Mouse (Mus musculus) liver (tissue): Measurements from ENCODE around the gene Trmt61a.

Experiments used
- DNase-seq: peaks from one replicate; pipeline ENCODE4 v3.0.0-alpha.2; 2020; ENCODE audit warnings: mixed read lengths

Gene Trmt61a

DNA sequence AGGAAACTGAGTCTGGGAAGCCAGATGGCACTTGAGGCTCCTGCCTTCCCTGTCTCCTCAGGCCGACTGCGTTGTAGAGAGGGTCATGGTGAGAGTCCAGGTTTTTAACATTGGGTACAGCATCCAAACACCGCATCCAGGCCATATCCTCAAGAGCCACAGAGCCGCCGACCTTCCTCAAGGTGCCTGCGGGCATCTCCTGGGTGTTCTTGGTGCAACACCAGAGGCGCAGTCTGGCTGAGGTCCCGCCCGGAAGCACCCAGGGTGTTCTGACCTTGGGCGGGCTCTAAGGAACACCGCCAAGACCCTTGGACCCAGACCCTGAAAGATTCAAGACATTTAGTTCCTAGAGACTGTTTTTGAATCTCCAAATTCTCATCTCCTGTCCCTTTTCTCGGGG lies 5.3 kb upstream of the Trmt61a start:
- DNase-seq: no peak

DNA sequence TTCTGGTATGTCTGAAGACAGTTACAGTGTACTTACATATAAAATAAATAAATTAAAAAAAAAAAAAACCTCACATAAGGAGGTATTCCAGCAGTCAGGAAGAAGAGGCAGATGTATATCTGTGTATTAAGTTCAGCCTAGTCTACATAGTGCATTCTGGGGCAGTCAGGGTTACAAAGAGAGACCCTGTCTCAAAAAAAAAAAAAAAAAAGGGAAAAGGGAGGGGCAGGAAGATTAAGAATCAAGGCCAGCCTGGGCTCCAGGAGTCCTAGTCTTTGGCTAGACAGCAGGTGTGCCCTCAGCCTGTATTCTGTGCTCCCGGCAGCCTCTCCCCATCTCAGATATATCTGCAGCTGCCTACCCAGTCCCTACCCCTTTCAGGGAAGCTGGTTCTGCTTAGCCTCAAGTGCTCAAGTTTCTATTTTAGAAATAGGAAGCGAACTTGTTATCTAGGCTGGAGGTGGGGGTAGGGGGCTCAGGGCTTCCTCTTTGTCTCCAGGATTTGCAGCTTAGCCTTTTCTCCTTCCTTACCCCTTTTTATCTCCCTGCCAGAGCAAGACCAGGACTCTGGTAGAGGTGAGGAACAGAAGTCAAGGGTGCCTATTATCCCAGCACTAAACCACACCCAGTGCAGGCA lies 2.9 kb upstream of the Trmt61a start:
- no peak for DNase-seq

DNA sequence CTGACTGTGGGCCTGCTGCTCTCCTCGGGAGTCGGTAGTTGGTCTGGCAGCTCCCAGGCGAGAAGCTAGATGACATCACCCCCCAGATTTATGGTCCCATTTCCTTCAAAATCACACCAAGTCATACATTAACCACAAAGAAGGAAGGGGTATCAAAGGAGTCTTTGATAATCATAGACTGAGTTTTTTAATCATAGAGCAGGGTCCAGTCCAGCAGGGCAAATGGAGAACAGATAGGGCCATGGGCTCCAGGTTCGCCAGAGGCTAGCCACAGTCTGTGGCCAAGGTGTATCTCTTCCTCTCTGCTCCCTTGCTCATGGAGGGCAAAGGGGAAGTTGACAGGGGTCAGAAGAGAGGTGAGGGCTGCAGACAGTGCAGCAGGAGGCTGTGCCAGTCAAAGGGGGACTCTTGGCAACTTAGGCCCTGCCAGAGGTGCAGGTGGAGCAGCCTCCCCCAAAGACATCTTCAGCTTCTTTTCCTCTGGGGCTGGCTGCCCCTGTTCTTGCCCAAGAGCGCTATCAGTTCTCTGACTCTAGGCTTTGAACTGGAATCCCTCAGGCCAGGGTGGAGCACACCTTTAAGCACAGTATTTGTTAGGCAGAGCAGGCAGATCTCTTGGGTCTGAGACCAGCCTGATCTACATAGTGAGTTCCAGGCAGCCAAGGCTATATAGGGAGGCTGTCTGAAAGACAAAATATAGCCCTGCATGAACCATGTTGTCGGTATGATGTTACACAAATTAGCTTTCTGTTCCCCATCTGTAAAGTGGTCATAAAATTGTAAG lies 1.9 kb upstream of the Trmt61a start:
- no peak for DNase-seq

DNA sequence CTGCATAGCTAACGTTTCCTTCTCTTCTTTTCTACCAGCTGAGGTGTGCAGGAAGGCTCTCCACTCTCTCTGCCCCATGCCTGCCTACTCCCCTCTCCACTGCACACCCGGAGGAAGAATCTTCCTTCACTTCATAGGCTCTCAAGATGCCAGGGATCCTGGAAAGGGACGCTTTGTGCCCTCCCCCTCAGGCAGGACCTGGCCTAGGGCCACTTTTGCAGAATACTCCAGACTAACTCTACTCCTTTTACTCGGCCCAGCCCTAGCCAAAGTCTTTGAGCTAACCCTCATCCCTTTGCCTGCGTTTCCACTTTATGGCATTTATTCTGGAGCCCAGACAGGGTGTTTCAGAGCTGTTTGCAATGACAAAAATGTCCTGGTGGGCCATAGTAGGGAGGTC lies 484 bp upstream of the Trmt61a start:
- DNase-seq: no peak

DNA sequence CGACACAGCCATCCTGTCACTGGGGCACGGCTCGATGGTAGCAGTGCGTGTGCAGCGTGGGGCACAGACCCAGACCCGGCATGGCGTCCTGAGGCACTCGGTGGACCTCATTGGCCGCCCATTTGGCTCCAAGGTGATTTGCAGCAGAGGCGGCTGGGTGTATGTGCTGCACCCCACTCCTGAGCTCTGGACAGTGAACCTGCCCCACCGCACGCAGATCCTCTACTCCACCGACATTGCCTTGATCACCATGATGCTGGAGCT lies 697 bp downstream of the Trmt61a start:
- DNase-seq: no peak

DNA sequence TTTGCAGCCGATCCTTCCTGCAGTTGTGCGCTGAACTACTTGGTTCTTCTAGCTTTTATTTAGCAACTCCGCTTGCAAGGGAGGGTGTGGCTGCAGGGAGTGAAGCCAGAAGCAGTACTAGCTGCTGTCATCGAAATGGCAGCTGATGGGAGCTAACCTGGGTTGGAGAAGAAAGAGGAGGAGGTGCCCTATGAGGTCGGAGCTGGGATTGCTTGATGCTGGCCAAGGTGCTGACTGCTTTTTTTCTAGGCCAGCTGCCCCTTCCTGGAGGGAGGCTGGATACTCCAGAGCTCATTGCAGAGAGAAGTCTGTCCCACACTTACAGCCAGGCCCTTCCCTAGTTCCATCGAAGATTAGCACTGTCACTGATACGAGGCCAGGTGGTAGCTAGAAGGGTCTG lies 1.1 kb downstream of the Trmt61a start:
- no peak for DNase-seq

DNA sequence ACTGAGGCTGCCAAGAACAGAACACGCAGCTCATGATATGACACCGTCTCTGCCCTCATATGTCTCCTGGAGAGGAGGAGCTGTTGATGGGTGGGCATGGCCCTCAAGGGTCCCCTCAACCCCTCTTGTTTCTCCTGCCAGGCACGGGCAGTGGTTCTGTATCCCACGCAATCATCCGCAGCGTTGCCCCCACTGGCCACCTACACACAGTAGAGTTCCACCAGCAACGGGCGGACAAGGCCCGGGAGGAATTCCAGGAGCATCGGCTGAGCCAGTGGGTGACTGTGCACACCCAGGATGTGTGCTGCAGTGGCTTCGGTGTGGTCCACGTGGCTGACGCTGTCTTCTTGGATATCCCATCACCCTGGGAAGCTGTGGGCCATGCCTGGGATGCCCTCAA lies 2.8 kb downstream of the Trmt61a start:
- no peak for DNase-seq

DNA sequence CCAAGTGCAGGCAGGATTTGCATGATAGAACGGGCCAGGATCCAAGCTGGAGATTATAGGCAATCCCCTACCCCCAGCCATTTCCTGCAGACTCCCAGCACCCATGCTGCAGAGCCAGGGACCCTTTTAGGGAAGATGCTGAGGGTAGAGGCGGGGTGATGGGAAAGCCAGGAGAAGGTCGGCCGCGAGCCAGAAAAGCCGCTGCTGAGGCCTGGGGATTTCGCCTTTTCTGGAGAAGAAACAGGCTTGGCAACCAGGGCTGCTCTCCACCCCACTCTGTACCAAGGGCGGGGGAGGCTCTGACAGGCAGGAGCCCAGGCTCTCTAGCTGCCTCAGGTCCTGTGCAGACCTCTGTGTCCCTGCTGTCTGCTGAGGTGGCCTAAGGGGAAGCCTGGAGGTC lies 3.4 kb downstream of the Trmt61a start:
- DNase-seq: no peak

DNA sequence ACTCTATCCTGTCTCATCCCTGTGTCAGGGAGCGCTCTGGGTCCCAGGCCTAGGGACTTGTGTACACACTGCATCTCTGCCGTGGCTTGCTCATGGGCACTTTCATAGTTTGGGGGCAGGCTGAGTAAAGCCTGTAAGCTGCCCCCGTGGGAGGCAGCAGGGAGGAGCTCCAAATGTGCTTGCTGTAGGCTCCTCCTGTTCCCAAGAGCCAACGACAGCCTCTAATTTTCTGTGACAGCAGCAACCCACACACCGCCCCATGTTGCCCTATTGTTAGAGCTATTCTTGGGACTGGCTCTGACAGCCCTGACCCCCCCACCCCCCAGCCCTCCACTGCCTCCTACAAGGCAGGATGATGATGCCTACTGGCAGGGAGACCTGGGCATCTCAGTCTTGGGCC lies 4.1 kb downstream of the Trmt61a start:
- DNase-seq: no peak

DNA sequence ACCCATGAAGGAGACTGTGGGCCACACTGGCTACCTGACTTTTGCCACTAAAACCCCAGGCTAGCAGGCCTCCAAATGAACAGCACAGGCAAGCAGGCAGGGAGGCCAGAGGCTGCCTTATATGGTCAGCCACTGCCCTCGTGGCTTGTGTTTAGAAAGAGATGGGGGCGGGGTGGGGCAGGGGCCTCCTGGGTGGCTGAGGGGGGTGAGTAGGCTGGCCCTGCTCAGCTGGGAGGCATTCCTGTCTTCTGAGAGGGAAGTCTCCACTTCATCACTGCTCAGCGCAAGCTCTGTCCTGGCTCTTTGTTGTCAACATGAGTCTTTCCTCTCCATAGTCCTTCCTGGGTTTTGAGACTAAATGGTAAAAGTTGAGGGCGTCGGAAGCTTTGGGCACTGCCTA lies 4.9 kb downstream of the Trmt61a start:
- DNase-seq: no peak

DNA sequence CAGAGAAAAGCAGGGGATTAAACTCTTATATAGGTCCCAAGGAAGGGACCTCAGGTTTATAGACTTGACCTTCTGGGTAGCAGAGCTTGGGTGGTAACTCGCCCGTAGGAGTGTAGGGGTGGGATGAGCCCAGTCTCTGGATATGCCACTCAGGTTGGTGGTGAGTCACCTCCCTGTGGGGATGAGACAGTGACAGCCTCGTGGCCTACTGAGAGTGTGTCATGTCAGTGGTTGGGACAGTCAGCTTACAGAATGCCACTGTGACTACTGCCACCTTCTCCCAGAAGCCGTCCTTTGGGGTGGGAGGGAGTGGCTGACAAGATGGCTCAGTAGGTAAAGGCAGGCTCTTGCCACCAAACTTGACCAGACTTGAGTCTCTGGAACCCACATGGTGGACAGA lies 8.5 kb downstream of the Trmt61a start:
- no peak for DNase-seq

DNA sequence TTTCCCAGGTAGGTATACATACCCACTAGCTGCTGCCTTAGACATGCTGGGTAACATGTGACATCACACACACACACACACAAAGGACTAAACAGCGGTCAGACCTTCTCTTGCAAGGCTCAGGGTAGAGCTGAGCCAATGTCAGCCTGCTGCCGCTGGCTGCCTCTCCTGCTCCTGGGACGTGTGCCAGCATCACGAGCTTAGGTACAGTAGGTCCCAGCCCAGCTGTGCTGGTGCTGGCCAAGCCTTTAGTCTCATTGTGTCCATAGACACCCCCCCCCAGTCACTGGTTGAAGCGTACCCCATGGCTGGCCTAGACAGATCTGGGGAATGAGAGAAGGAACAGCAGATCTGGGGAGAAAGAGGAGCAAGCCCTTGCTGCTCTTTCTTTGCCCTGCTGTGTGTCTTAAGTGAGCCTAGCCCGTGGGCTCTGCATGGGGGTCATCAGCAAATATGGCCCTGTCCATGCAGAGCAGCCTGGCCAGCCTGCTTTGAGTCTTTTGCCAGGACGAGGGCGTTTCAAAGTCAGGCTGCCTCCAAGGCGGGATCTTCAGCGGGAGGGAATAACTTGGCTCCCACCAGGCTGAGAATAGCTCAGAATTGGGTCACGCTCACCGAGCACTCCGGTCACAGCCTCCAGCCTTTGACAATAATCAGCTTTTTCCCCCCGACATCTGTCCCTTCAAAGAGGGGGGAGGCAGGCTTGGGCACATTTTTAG lies 9.6 kb downstream of the Trmt61a start:
- DNase-seq: no peak

DNA sequence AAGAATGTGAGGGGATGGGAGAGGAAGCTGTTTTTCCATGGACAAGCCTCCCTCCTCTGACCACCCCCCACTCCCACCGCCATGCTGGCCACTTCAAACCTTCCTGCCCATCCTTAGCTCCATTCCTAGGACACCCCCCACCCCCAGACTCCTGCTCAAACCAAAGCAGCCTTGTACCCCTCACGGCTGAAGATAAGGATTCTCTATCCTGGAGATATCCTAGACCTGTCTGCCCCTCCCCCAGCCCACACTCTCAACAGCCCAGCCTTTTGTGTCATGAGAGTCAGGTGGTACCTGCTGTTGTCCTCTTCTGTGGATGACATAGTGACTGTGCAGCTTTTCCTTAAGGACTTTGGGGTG lies 10.1 kb downstream of the Trmt61a start:
- no peak for DNase-seq

DNA sequence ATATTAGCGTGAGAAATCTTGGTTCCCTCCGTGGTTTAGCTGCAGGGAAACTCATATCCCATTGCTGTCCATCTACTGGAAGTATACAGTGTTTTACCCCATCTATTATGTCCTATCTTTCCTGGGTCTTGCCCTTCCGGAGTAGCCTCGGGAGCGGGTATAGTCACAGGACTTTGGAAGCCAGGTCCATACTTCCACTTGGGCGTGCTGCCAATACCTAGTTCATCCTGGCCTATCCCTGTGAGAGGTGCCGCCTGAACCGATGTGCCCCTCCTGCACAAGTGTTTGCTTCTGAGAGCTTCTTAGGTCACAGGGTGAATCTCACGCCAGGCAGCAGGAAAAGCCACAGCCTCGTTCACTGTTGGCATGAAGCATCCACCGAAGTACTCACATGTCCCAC lies 11.5 kb downstream of the Trmt61a start:
- DNase-seq: no peak

DNA sequence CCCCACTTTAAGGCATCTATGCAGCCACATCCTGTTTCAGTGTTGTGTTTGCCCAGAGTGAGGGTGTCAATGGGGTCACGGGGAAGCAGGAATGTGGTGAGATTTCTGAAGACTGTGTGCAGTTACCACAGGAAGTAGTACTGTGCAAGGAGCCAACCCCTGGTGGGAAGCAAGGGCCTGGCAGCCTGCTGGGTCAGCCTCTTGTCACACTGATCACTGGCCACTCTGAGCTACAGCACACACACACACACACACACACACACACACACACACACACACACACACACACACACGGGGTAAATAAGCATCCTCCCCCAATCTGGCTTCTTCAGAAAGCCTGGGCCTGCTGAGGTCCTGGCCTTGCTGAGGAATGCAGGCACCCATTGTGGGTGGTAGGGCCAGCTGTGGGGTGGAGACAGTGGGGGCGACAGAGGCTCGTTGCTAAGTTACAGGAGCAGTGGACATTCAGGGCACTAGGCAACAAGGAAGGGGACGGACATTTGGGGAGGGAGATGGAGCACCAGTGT lies 13.5 kb downstream of the Trmt61a start:
- no peak for DNase-seq

DNA sequence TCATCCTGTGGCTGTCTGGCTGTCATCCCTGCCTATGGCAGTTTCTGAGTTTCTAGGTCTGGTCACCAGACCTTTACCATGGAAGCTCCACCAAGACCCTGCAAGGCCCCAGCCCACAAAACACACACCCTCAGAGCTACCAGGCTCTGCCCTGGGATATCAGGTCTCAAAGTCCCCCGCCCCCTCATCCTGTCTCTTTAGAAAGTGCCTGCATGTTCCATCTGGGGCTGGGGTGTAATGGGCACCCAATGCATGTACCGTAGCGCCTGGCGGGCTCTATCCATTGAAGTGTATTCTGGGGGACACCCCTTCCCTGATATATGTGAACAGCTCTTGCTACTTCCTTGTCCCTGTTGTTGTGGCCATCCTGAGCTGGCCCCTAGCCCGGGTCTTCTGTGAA lies 15.0 kb downstream of the Trmt61a start:
- DNase-seq: no peak

DNA sequence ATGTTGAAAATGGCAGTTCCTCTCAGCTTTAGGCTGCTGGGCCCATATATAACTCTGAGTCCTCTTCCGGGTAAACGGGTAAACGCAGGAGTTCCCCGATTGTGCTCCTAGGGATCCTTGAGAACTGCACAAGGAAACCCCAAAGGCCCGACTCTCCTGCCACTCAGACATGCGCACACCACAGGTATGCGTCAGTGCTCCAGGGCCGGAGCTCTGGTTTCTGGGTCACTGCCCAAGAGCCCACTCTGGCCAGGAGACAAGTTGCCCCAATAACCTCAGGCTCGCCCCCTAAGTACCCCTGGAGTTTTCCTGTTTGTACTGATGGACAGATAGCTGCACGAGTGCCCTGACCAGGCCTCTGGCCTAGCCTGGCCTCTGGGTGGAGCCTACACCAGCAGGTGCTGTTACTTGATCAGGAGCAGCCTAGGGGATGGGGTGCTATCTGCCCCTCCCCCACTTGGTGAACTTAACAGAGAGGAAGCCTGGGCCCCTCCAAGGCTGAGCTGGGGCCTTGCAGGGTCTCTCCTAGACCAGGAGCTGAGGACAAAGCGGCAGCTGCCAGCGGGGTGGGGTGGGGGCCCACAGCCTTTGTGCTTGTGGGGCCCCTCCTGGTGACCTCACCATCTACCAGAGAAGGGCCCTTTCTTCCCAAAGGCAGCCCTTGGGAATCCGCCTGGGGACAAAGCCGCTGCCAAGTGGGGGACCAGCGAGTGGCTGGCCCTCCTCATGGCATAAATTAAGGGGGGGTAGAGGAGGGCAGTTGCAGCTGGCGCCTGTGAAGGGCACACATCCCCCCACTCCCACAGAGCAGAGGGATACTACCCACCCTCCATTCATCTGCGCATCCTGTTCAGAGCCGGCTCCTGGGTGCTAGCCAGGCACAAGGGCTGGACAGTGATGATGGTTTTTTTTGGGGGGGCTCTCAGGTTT lies 15.7 kb downstream of the Trmt61a start:
- no peak for DNase-seq

DNA sequence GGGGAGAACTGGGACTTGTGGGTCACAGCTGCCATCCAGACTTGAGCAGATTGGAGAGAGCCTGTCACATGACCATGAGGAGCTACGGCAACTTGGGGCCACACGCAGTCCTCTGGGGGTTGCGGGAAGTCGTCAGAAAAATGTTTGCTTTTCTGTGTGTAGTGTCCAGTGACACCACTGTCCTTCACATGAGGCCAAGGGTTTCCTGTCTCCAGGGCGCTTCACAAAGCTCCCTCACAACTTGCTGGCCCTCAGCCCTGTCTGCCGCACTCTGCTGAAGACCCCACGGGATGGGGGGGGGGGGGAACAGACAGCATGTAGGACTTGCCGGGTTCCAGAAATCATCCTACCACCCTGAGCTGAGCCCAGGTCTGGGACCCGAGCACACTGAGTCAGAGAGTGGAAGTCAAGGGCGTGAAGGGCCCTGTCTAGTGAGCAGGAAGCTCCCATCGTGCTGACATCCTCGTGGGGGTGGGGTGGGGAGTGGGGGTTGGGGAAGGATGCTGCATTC lies 16.4 kb downstream of the Trmt61a start:
- no peak for DNase-seq

DNA sequence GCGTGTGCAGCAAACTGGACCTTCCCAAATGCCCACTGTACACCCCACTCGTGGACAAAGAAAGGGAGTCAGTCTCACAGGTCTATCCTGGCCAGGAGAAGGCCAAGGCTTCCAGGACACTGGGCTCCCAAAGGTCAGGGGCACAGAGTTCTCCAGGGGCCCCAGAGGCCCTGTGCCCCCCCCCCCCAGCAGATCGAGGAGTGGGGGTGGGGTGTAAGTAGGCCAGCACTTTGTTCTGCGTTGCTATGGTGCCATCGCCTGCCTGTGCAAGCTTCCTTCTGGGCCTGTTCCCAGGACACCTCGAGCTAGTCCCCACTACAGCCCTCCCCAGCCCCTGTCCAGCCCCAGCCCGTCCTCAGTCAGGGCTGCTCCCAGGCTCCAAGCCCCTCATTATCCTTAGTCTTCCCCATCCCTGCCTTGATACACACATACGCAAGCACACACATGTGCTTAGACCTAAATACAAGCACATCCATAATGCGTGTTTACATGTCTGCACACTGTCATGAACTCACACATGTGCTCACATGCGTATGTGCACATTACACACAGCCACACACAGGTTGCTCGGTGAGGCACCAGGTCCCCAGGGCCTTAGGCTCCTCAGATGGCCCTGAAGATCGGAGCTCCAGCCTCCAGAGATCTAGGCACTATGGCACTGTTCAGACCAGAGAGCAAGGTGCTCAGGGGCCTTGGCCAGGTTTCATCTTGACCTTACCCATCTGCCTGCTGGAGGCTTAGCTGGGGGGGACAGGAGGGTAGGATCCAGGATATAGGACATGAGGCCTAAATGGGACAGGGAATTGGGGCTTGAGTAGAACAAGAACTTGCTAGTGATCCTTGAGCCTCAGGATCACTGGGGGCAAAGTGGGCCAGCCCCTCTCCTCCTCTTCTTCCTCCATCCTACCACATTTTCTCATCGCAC lies 17.2 kb downstream of the Trmt61a start:
- no peak for DNase-seq

DNA sequence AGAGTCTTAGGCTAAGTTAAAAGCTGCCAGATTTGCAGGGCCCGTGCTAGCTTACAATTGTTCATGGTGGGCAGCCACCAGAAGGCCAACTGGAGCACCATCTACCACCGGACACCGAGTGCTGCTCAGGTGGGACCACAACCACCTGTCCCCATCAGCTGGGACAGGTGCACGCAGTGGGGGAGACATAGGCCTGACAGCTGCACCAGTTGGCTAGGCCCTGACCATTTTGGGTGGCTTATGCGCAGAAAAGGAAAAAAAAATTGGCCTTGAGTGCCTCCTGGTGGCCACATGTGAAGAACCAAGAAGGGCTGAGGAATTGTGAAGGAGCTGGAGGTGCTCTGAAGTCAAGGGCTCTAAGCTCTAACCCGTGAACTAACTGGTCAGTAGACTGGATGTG lies 18.3 kb downstream of the Trmt61a start:
- peak; percentile 59 for DNase-seq

DNA sequence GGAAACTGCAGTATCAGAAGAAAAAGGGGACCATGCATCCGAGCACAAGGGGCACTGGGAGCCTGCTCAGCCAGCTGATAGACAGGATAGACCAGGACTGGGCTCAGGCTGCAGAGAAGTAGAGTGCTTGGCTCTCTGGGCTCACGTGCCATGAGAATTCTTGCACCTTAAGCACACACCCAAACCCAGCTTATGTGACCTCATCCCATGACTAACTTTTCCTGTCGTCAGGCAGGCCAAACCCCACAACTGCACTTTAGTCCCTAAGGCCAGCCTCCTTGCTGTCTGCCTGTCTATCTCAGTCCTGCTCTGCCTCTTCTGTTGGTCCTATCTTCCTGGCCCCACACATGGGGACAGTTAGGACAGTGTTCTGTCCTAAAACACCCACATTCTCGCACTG lies 19.8 kb downstream of the Trmt61a start:
- no peak for DNase-seq
